Mouse (Mus musculus): ENCODE measurements around the gene Ercc1.

GRCm38 (mm10) chr7:19295503-19296185 lies 48.9 kb upstream of the Ercc1 start:
- TF ChIP-seq HCFC1 (IDR thresholded peaks at IDR 0.05; ENCODE audit: borderline replicate concordance, insufficient read depth, low read length) = peak; percentile 98
- TF ChIP-seq ZC3H11A (IDR thresholded peaks at IDR 0.05; ENCODE audit: borderline replicate concordance, low read depth, low read length) = no peak
- TF ChIP-seq CHD2 (IDR thresholded peaks at IDR 0.05; ENCODE audit: low read depth, low read length) = no peak
- no peak for TF ChIP-seq ZNF384 (IDR thresholded peaks at IDR 0.05; ENCODE audit: low read depth, low read length)
- no peak for TF ChIP-seq MAFK (IDR thresholded peaks at IDR 0.05; ENCODE audit: insufficient read depth, low read depth, low read length)
